Mouse (Mus musculus) frontal cortex, adult (tissue): Measurements from ENCODE around the gene Plcl2.

ENCODE experiments used
- ATAC-seq: cut with Nextera tagmentation; 2 replicates; pipeline ENCODE4 v1.9.2; 2017; ENCODE audit warnings: mild to moderate bottlenecking, moderate library complexity, mixed read lengths; ENCODE audit not compliant: low TSS enrichment

The Plcl2 gene

GRCm38 (mm10) chr17:50499091-50499790 is 10.0 kb upstream of the Plcl2 start:
- ATAC-seq = no peak

- ATAC-seq = no peak
These were observed 8.4 kb upstream of the Plcl2 start for GRCm38 (mm10) chr17:50500806-50501205.

DNA sequence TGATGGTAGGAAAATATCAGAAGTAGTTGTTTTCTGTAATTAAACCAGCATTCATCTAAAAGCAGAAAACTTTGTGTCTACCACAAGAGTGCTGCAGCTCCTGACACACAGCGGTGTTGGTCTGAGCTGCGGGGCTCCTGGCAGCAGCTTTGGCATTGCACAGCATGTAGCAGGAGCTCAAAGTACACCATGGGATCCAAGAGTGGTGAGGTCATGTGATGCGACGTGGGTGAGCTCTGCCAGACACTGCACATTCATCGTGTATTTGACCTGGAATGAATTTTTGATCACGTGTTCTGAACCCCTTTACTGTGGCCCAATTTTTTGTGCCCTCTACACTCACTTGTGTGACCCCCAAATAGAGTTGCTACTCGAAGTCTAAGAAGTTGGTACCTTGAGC is 6.1 kb upstream of the Plcl2 start:
- ATAC-seq = no peak

DNA sequence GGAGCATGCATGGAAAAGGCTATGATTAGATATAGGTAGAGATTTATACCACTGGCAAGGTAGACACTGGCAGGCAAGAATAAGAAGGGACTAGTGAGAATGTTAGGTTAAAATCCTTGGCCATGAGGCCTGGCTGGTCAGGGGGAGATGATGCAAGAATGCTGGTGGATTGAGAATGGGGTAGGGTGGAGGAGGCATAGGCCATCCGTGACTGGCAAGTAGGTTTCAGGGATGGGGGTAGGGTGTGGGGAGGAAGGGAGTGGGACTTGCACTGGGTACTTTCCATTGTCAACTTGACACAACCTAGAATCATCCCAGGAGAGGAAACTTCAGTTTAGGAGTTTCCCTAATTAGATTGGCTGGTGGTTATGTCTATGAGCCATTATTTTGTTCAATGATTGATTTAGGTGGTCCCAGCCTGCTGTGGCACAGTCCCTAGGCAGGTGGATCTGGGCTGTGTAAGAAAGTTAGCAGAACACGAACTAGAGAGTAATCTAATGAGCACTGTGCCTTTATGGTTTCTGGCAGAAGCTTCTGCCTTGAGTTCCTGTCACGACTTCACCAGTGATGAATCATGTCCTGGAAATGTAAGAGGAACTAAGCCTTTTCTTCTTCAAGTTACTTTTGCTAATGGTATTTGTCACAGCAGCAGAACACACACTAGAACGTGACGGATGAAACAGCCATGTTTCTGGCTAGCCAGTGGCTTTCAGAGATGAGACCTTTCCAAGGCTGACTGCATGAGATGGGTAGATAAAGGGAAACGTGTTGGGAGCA is 4.9 kb upstream of the Plcl2 start:
- peak; percentile 38; the same call in 1 of the 2 replicates for ATAC-seq

DNA sequence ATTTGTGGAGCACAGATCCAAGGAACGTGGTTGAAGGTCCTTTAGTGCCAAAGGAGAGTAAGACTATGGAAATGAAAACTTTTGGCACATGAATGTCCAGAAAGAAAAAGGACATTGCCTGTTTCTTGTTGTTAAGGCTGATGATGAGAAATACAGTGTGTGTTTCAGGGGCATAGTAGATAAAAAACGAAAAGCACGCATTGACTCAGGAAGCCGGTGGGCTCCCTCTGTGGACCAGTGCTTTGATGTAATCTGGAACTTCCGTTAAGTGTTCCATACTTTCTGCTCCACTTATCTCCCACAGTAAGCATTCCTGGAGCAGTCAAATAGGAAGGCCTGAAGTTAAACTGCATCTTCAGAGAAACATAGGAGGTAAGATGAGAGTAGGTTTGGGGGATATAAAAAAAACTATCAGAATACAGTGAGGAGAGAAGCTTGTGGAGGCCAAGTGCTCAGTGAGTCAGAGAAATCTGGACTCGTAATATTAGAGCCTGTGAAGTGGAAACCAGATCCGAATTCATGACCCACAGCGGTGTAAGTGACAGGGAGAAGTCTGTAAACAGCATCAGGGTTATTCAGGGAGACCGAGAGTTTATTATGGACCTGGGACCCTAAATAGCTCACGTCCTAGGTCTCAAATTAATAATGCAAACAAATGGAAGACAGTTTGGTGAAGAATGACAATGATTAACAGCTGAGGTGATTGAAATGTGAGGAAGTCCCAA is 3.1 kb upstream of the Plcl2 start:
- no peak for ATAC-seq

GRCm38 (mm10) chr17:50506861-50507321 is 2.3 kb upstream of the Plcl2 start:
- no peak for ATAC-seq

- peak; percentile 21 for ATAC-seq
These were observed 988 bp upstream of the Plcl2 start for GRCm38 (mm10) chr17:50508055-50508774.

GRCm38 (mm10) chr17:50508775-50509250 is 390 bp upstream of the Plcl2 start:
- ATAC-seq = peak; percentile 58

DNA sequence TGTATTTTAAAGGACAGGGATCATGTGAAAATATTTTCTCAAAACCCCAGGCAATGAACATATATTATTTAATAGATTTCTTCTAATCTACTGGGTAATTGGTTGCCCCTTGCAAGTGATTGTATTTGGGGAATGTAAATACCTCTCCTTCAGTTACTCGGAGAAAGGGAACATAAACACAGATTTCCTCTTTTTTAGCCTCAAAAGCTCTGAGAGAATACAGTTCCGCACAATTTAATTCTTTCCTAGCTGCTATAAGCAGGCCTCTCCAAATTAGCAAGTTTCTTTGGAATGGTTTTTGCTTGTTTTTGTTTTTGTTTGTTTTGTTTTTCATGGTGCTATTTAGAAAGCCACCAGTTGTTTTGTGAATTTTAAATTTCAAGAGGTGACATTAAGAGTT is 1.1 kb downstream of the Plcl2 start:
- no peak for ATAC-seq

DNA sequence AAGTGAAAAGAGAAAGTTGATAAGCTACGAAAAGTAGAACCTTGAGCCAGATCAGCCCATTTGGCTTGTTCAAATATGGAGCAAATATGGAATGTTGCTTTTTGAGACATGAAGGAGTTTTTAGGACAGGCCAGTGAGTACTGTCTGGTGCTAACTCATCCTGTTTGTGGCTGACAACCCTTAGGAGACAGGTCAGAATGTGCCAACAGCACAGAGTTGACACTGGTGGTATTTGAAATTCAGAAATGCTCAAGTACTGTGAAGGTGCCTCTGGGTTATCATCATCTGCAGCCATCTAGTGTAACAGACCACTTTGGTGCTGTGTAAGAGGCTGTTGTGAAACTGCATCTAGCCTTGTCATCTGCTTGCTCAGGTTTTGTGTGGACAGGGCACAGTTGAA is 1.5 kb downstream of the Plcl2 start:
- no peak for ATAC-seq

- ATAC-seq = no peak
These were observed 3.0 kb downstream of the Plcl2 start for GRCm38 (mm10) chr17:50512222-50512621.

DNA sequence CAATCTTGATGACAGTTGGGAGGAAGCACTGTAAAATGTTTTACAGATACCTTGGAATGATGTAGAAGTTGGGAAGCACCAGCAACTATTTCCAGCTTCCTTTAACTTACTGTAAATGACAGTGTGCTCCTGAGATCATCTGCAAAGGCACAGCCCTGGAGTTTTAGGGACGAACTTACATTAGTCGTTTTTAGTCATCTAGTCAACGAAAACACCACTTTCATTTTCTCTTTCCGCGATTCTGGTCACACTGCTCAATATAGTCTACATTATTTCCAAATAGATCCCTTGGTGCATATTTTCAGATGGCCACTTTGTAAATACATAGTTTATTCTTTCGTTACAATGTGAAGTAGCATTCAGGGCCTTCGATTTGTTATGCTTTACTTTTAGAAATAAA is 3.6 kb downstream of the Plcl2 start:
- no peak for ATAC-seq

- no peak for ATAC-seq
These were observed 4.2 kb downstream of the Plcl2 start for GRCm38 (mm10) chr17:50513376-50513775.

DNA sequence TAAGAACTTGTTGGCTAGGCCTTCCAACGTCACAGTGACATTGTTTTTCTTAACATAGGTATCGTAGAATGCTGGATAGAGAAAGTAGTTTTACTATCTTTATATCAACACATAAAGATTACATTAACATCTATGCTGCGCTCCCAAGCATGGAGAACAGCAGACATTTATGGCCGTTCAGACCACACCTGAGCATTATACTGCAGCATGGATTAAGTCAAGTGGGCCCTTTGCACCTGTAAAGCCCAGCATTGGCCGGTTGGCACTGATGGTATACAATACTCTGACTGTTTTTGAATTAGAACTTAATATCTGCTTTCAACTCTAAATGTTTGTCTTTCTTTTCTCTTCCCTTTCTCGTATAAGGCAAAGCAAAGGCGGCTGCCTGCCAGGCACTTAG is 4.8 kb downstream of the Plcl2 start:
- ATAC-seq = no peak

GRCm38 (mm10) chr17:50515926-50516325 is 6.7 kb downstream of the Plcl2 start:
- no peak for ATAC-seq

DNA sequence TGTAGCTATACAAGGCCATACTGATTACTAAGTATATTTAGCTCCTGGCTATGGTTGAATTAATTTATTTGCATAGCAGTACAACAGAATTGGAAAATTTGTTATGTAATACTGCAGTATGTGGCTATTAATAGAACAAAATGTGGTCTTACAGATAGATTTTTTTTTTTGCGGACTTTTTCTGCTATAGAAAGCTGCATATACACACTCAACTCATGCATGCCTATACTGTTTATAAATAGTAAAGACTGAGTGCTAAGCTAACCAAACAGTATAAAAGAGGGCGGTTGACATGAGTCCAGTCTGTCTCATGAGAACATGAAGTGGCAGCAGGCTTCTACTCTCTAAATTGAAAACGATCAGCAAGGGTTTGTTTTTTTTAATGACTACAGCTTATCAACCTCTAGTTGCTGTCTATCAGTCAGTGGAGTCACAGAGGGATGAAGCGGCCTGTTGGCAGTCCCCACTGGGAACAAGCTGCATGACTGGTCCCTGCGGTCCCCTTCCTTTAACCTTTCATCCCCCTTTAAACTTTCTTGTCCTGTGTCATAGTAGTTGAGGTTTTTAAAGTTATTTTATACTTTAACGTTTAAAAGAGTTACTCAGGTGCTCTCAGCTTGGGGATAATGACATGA is 8.7 kb downstream of the Plcl2 start:
- ATAC-seq = peak; percentile 27; the same call in 1 of the 2 replicates

- no peak for ATAC-seq
These were observed 10.4 kb downstream of the Plcl2 start for GRCm38 (mm10) chr17:50519588-50519987.

- ATAC-seq = no peak
These were observed 13.4 kb downstream of the Plcl2 start for GRCm38 (mm10) chr17:50522473-50523083.

DNA sequence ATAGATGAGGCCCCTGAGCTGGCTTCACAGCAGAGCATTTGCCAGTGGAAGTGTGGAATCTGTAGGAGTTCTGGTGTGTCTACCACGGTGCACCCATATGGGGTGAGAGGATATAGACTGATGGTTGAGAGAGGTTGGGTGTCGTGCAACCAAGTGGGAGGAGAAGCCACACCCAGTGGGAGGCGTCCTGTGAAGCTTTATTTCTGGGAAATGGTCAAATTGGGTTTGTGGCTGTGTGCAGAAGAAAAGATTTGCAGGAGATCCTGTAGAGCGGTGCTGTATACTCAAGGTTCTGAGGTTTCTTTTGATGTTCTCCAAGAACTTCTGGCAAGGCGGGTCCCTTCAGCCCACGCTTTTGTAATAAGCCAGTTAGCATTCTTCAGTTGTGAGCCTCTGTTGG is 15.8 kb downstream of the Plcl2 start:
- peak; percentile 95 for ATAC-seq

- peak; percentile 53; the same call in 1 of the 2 replicates for ATAC-seq
These were observed 16.6 kb downstream of the Plcl2 start for GRCm38 (mm10) chr17:50525821-50526220.

DNA sequence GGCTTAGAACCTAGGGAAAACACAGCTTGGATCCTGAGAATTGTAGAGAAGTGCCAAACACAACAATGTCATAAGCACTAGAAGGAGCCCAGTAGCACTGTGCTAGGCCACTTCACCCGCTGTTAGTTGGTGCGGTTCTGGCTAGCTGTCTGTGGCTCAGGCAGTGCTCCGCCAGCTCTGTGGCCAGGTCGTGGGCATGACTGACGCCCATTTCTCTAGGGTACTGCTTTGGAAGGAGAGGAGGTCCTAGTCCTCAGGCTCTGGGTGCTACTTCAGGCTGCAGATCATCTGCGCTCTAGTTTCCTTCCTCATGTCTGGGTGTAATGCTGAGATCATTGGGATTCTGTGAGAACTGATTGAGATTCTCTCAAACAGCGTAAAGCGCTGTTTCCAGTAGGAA is 20.9 kb downstream of the Plcl2 start:
- peak; percentile 44 for ATAC-seq
